Mouse (Mus musculus) E14TG2a.4 (cell line): ENCODE data around the gene Mrpl36.

ENCODE experiments used
- CTCF ChIP-seq: conservative IDR thresholded peaks from 2 replicates; pipeline ENCODE4 v1.5.1; 2014; ENCODE audit warnings: low read length
- POU5F1 ChIP-seq: IDR thresholded peaks from 2 replicates; pipeline ENCODE4 v1.6.1; 2014; ENCODE audit warnings: low read length, borderline replicate concordance

- TF ChIP-seq CTCF (no peak), POU5F1 (no peak)
These were observed 45.1 kb downstream of the Mrpl36 start for GRCm38 (mm10) chr13:73373367-73373766.
